Mouse (Mus musculus): Measurements from ENCODE around the gene Sema4c.
A peak's percentile ranks its signal among the peaks of the same experiment; 100 is the strongest.

The Sema4c gene

GRCm38 (mm10) chr1:36508238-36508637 is 49.9 kb downstream of the Sema4c start:
- DNase-seq (ENCODE audit: low read depth, low spot score): no peak

DNA sequence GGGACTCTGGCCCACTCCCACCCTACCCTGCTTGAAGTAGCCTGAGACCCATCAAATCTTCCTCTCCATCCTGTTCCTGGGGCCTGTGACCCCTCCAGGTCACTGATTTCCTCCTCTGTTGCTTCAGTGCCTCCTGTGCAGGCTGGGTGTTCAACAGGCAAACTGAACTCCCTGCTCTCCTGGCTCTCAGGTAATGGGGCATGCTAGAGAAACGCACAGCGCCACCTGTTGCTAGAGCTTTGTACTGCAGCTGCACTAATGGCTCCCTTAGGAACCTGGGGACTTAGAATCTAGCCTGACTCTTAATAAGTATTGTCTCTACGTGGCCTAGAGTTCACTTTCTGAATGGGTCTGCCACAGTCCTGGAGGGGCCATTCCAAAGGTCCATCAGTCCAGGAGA is 56.9 kb downstream of the Sema4c start:
- peak; percentile 92 for DNase-seq (ENCODE audit: low read depth, low spot score)

Data from brain, adult 2 months (tissue).